In the genomic region with DNA sequence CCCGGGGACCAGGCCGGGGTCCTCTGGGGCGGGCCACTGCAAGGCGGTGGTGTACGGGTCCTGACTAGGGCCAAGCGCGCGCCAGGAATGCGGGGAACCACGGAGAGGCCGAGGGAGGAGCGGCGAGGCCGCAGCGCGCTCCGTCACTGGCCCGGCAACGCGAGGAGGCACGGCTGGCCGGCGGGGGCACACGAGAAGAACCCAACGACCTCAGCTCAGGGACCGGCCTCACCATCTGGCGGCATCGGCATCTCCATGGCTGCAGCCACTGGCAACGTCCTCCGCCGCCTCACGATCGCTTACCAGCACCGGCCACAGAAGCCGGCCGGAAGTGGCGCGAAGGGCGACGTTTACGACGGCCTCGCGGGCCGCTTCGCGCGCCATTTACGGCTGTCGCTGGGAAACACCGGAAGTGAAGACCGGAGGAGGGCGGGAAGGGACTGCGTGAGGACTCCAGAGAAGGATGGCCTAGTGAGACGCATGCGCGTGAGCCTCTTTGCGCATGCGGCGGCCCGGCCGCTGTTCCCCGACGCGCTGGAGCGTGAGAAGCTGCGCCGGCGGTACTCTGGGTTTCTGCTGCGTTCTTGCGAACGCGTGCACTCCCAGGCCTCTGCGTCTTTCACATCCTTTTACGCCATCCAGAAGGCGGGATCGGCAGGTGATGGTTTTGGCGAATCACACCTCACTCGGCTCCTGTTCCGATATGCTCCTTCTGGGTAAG, we compare ENCODE assay signal across 8 mouse cellular contexts. TPM values are rescaled to one million over a fixed set of nuclear protein-coding genes. Genes with fewer than 3 reads are reported as not detected.
DNase-seq lines count a peak whose midpoint lies in the region; ATAC-seq and TF ChIP-seq lines count a peak whose summit lies in the region.

A gene (minus strand): TSS at position 401 of the 721 bp plus-strand sequence.

- under 1% methylated on average over 80 of the region's 80 CpGs for WGBS in forebrain, embryonic 15.5 days
- under 1% methylated on average over 80 of the region's 80 CpGs for WGBS in lung, adult 2 months

- intact Hi-C loops in heart, postnatal 25 days (cut with DNase I), result loop anchor here (1.0 to 10.0 kb wide), 2 partner anchors 17 to 230 kb away; a partner anchor contains a TSS

- peak within 1 kb of the TSS; percentile 95 for H3K4me2 ChIP-seq in forebrain, embryonic 15.5 days (replicated peaks)

- TF ChIP-seq POLR2A in lung, adult 2 months (IDR thresholded peaks at IDR 0.05; ENCODE audit: borderline replicate concordance, extremely low read depth, low read depth, low read length), result peak; percentile 80; the same call in 1 of the 2 replicates

- H3K27me3 ChIP-seq in forebrain, embryonic 15.5 days, result no peaks in the 10 kb centered on the region

- peak within 1 kb of the TSS; percentile 88 for H3K27ac ChIP-seq in ES-E14 (ENCODE audit: insufficient read depth, low read depth, low read length, poor library complexity, severe bottlenecking)
- H3K27ac ChIP-seq in forebrain, embryonic 15.5 days (replicated peaks), result peak within 1 kb of the TSS; percentile 92

- ATAC-seq in forebrain, embryonic 15.5 days (replicated peaks), result peak; percentile 97
- peak; percentile 93 for ATAC-seq in neutrophil, adult 5-6 weeks (ENCODE audit: extremely low read depth, insufficient number of reproducible peaks, low FRiP score, poor library complexity, severe bottlenecking)

- DNase-seq in ES-E14 (ENCODE audit: low read depth, low spot score), result peak; percentile 94
- peak; percentile 99 for DNase-seq in cerebellum, adult 11-12 months
- DNase-seq in heart, postnatal 25 days (ENCODE audit: low spot score), result peak; percentile 96
- DNase-seq in layer of hippocampus, adult 18-20 months (ENCODE audit: low spot score in 2 of 2), result peak; percentile 97 to 99
- DNase-seq in lung, adult 2 months, result peak; percentile 95
- peak; percentile 96 for DNase-seq in thymus, adult 18-20 months

- peak within 1 kb of the TSS; percentile 85 to 97 for H3K4me3 ChIP-seq in ES-E14 (ENCODE audit: insufficient read depth in 1 of 2, low read depth in 1 of 2, low read length in 2 of 2, poor library complexity in 1 of 2, severe bottlenecking in 1 of 2)
- peak within 1 kb of the TSS; percentile 91 for H3K4me3 ChIP-seq in forebrain, embryonic 15.5 days
- peak within 1 kb of the TSS; percentile 76 for H3K4me3 ChIP-seq in lung, adult 2 months (replicated peaks; ENCODE audit: extremely low read depth, low read depth, low read length)

- H3K4me1 ChIP-seq in ES-E14 (ENCODE audit: control insufficient read depth in 2 of 2, insufficient read depth in 2 of 2, low read length in 2 of 2, poor library complexity in 1 of 2), result peaks cover 0 to 5% of the 10 kb centered on the region in 2 experiments; a peak in 1 of 4 replicates
- peaks cover 23% of the 10 kb centered on the region for H3K4me1 ChIP-seq in forebrain, embryonic 15.5 days
- peaks cover 7% of the 10 kb centered on the region for H3K4me1 ChIP-seq in lung, adult 2 months (ENCODE audit: control insufficient read depth, insufficient read depth, low read length)

- peak within 1 kb of the TSS; percentile 98 for H3K9ac ChIP-seq in ES-E14 (ENCODE audit: insufficient read depth, low read depth, low read length, poor library complexity, severe bottlenecking)
- H3K9ac ChIP-seq in forebrain, embryonic 15.5 days (replicated peaks), result peak within 1 kb of the TSS; percentile 88

- peaks cover 28% of the 10 kb centered on the region for H3K36me3 ChIP-seq in ES-E14 (ENCODE audit: control insufficient read depth, insufficient read depth, low read length, poor library complexity, severe bottlenecking)
- H3K36me3 ChIP-seq in forebrain, embryonic 15.5 days, result peaks cover 25% of the 10 kb centered on the region

- no peak for TF ChIP-seq CTCF in lung, adult 2 months (IDR thresholded peaks at IDR 0.05; ENCODE audit: insufficient read depth, low read length)

- in situ Hi-C loops in ES-E14 (cut with MboI; ENCODE audit: low sequenced_read_pairs in 2 of 2, unreplicated experiment in 2 of 2), result no loop called here

- no peaks in the 10 kb centered on the region for H3K9me3 ChIP-seq in ES-E14 (ENCODE audit: control insufficient read depth, insufficient read depth, low read depth, low read length)
- no peaks in the 10 kb centered on the region for H3K9me3 ChIP-seq in forebrain, embryonic 15.5 days

TF ChIP-seq in ES-E14, 5 proteins besides CTCF, POLR2A, EP300 and RAD21:
- TF ChIP-seq ZC3H11A (IDR thresholded peaks at IDR 0.05; ENCODE audit: borderline replicate concordance, low read depth, low read length) (no peak), HCFC1 (IDR thresholded peaks at IDR 0.05; ENCODE audit: borderline replicate concordance, insufficient read depth, low read length) (peak; percentile 77), MAFK (IDR thresholded peaks at IDR 0.05; ENCODE audit: insufficient read depth, low read depth, low read length) (no peak)
TF ChIP-seq in ES-E14: peak in this region for 1.

RNA-seq across cellular contexts. Expression of the gene that starts here (rescaled TPM):
- total RNA-seq in ES-E14 (2012; rRNA removed), result 55.1 and 60.5 TPM in 2 replicates
- polyA plus RNA-seq in forebrain, embryonic 15.5 days (2015; fragmentation: Nextera tagmentation; extraction: Ambion mirVana), result 46.8 and 52.7 TPM in 2 replicates
- 10 to 100 TPM; 33.5 to 35.2 TPM for total RNA-seq in heart, postnatal 25 days (2021)
- 10 to 100 TPM; 76.7 to 79.4 TPM for total RNA-seq in layer of hippocampus, adult 18-20 months (2021)
- 44.5 and 47.0 TPM in 2 replicates for polyA plus RNA-seq in lung, adult 2 months (2012; rRNA removed)
- 21.0 and 22.2 TPM in 2 replicates for total RNA-seq in neutrophil, adult 5-6 weeks (2017)

Comparison
In these comparisons a context has a peak if more than half of its experiments do, and no peak if none do; other contexts are left out.
1. Peak in every context shown above with its lines: DNase-seq, ATAC-seq, H3K4me3 ChIP-seq and H3K27ac ChIP-seq.